Mouse (Mus musculus) heart, adult 2 months (tissue): ENCODE measurements at regions not wholly inside any gene's neighbourhood (a gene's known extent, or its start where the extent isn't known, plus 50 kb on each side); places are given as distances from the start of the nearest gene placed in this dataset.

Experiments used
- CTCF ChIP-seq: fragments of 200-600 bp; IDR thresholded peaks from 2 replicates; pipeline ENCODE4 v1.8.1; 2022; ENCODE audit warnings: antibody characterized with exemption, mild to moderate bottlenecking, moderate library complexity
- EP300 ChIP-seq: fragments of 200-500 bp; IDR thresholded peaks from 2 replicates; pipeline ENCODE4 v1.6.1; 2011; ENCODE audit warnings: low read depth, low read length, control low read depth; ENCODE audit not compliant: insufficient read depth
- POLR2A ChIP-seq: fragments of 200-500 bp; IDR thresholded peaks from 2 replicates; pipeline ENCODE4 v1.6.1; 2011; ENCODE audit warnings: mild to moderate bottlenecking, low read depth, low read length, control low read depth; ENCODE audit not compliant: insufficient read depth

- TF ChIP-seq CTCF (no peak), EP300 (no peak), POLR2A (no peak)
These were observed 127.5 kb downstream of the Cyp26b1 start for GRCm38 (mm10) chr6:84466223-84466622.
